Mouse (Mus musculus): ENCODE data around the gene Gapt.
"Not testable (repeated sequence)": the region's sequence is repeated elsewhere in the genome, so short reads cannot be mapped to it uniquely, and the experiment has no call there.

Gene Gapt

GRCm38 (mm10) chr13:110356941-110357340, at the start of gene Gapt:
Gene Gapt (minus strand): TSS chr13:110357199.
- DNase-seq (ENCODE audit: low spot score in 2 of 2): no peak

DNA sequence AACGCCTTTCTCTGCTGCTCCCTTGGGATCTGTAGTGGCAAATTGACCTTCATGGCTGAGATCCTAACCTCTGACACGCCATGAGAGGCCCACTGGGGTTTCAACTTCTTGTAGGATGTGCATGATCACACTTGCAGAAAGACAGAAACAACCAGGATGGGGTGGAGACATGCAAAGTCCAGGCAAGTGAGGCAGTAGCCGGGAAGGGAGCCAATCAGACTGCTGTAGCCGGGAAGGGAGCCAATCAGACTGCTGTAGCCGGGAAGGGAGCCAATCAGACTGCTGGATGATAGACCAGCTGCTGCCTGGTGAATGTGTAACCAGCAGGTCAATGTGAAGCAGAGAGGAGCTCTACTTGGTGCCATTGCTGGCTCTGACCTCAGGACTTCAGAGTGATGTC, 49.2 kb upstream of the Gapt start:
- DNase-seq (ENCODE audit: low spot score in 2 of 2): no peak

DNA sequence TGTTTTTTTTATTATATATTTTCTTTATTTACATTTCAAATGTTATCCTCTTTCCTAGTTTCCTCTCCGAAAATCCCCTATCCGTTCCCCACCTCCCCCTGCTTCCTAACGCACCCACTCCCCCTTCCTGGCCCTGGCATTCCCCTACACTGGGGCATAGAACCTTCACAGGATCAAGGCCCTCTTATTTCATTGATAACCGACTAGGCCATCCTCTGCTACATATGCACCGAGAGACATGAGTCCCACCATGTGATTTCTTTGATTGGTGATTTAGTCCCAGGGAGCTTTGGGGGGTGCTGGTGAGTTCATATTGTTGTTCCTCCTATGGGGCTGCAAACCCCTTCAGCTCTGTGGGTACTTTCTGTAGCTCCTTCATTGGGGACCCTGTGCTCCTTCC, 47.7 kb upstream of the Gapt start:
- not testable (repeated sequence) for DNase-seq (ENCODE audit: low spot score in 2 of 2)

GRCm38 (mm10) chr13:110404059-110404458, 47.1 kb upstream of the Gapt start:
- DNase-seq (ENCODE audit: low spot score in 2 of 2): no peak

DNA sequence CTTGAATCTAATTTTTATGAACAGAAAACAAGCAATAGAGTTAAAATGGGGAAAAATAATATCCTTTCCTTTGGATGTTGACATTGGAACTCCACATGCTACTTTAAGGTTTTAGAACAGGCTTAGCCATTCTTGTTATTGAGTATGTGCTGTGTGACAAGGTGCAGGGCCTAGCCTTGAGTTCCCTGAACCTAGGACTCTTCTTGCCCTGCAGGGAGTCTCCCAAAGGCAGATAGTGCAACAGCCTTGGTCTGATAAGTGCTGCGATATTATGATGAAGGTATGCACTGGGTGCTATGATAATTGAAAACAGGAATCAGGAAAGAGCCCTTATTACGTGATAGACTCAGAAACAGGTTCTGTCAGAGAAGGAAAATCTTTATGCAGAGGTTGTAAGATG, 44.9 kb upstream of the Gapt start:
- DNase-seq (ENCODE audit: low spot score in 2 of 2): no peak

DNA sequence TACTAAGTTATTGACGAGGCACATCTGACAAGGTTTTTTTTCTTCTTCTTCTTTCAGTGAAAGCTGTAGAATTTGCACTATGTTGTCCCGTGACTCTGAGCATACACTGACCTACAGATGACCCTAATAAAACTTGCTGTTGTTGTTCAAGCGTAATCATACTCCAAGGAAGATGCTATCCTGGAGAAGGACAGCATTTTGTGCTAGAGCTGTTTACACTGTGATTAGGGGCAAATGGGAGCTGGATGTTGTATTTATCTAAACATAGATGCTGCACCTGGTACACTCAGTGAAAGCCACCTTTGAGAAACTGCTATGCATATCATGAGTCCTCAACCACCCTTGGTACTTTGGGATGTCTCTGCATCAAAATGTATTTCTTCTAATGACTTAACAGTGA, 44.4 kb upstream of the Gapt start:
- no peak for DNase-seq (ENCODE audit: low spot score in 2 of 2)

GRCm38 (mm10) chr13:110398513-110399270, 41.7 kb upstream of the Gapt start:
- DNase-seq (ENCODE audit: low spot score in 2 of 2): no peak

DNA sequence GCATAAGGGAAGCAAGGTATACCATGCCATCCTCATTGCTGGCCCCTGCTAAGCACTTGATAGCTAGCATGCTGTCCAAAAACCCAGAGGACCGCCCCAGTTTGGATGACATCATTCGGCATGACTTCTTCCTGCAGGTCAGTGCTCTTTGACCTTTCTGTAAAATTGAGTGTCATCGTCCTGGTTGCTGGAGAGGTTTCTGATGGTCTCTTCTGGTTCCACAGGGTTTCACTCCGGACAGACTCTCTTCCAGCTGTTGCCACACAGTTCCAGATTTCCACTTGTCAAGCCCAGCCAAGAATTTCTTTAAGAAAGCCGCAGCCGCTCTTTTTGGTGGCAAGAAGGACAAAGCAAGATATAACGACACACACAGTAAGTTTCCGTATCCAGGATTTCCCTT, 40.8 kb upstream of the Gapt start:
- no peak for DNase-seq (ENCODE audit: low spot score in 2 of 2)

- DNase-seq (ENCODE audit: low spot score in 2 of 2): no peak
Observed at GRCm38 (mm10) chr13:110395916-110396685, 39.1 kb upstream of the Gapt start.

DNA sequence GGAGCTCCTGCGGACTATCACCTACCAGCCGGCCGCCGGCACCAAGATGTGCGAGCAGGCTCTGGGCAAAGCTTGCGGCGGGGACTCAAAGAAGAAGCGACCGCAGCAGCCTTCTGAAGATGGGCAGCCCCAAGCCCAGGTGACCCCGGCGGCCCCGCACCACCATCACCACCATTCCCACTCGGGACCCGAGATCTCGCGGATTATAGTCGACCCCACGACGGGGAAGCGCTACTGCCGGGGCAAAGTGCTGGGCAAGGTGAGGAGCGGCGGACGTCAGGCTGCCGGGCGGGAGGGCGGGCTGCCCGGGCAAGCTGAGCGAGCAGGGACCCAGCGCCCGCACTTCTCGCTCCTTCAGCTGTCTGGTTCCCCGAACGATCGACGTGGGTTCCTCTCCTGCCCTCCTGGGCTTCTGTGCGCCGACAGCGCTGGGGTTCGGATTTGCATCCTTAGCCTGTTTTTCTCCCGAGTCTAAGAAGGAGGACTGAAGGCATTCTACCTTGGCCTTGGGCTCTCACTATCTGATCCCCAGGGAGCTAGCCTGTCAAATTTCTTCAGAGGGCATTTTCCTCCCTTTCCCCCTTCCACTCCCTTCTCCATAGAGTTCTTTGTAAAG, 38.3 kb upstream of the Gapt start:
- no peak for DNase-seq (ENCODE audit: low spot score in 2 of 2)

- peak; percentile 88 to 97 for DNase-seq (ENCODE audit: low spot score in 2 of 2)
Observed at GRCm38 (mm10) chr13:110394291-110395178, 37.5 kb upstream of the Gapt start, which contains the start of gene Plk2. Gene Plk2 (plus strand): TSS chr13:110395046.

GRCm38 (mm10) chr13:110392631-110393030, 35.6 kb upstream of the Gapt start:
- no peak for DNase-seq (ENCODE audit: low spot score in 2 of 2)

DNA sequence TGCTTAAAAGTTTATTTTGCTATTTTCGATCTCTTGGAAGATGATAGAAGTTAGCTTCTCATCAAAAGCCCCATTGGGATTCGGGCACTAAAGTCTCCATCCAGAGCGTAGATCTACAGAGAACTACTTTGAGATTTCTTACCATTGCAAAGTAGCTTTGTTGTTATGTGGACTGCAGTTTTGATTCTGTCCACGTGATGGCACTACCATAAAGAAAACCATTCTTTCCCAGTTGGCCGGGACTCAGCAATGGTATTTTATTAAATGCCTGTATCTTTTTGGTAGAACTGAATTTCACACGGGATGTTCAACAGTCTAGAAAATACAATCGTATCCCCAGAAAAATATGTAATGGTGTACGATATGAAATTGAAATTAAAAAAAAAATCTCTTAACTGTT, 35.2 kb upstream of the Gapt start:
- peak; percentile 22 to 69 for DNase-seq (ENCODE audit: low spot score in 2 of 2)

DNA sequence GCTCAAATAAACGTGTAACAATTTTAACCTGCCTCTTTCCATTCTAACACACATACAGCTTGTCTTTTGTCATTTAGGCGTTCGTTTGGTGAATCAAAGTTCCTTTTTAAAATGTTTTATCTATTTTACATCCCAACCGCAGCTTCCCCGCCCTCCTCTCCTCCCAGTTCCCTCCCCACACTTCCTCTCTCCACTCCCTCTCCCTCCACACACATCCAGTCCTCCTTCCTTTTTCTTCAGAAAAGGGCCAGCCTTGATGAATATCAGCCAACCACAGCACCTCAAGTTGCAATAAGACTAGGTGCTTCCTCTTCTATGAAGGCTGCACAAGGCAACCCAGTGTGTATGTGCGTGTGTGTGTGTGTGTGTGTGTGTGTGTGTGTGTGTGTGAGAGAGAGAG, 27.5 kb upstream of the Gapt start:
- no peak for DNase-seq (ENCODE audit: low spot score in 2 of 2)

DNA sequence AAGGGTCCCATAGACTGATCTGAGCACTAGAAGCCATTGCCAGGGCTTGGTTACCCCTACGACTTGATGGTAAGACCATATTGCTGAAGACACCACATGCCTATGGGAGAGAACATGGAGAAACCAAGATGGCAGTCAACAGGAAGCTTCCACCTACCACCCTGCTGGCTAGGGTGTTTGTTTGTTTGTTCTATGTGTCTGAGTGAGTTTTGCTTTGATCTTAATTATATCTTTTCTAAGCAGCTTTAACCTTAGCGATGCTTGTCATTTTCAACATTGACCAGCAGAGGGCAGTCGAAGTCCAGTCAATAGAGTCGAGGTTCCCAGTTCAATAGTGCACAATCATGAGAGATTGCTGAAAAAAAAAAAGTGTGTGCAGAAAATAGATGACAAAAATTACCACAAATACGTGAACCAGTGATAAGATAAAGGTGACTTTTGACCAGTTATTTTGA, 25.5 kb upstream of the Gapt start:
- DNase-seq (ENCODE audit: low spot score in 2 of 2): no peak

- no peak for DNase-seq (ENCODE audit: low spot score in 2 of 2)
Observed at GRCm38 (mm10) chr13:110369673-110370072, 12.7 kb upstream of the Gapt start.

GRCm38 (mm10) chr13:110368556-110369040, 11.6 kb upstream of the Gapt start:
- peak; percentile 32 to 67 for DNase-seq (ENCODE audit: low spot score in 2 of 2)

GRCm38 (mm10) chr13:110367961-110368555, 11.1 kb upstream of the Gapt start:
- no peak for DNase-seq (ENCODE audit: low spot score in 2 of 2)

- no peak for DNase-seq (ENCODE audit: low spot score in 2 of 2)
Observed at GRCm38 (mm10) chr13:110366477-110366876, 9.5 kb upstream of the Gapt start.

GRCm38 (mm10) chr13:110363722-110364121, 6.7 kb upstream of the Gapt start:
- no peak for DNase-seq (ENCODE audit: low spot score in 2 of 2)

- DNase-seq (ENCODE audit: low spot score in 2 of 2): no peak
Observed at GRCm38 (mm10) chr13:110351051-110351450, 5.9 kb downstream of the Gapt start.
